Mouse (Mus musculus) megakaryocyte, embryonic 14.5 days (primary cell): Measurements from ENCODE around the gene Pcif1. TPM values are rescaled to one million over a fixed set of nuclear protein-coding genes. Genes with fewer than 3 reads are reported as not detected.

ENCODE experiments used
- H3K27me3 ChIP-seq: replicated peaks from 2 replicates; pipeline ENCODE3; 2012; ENCODE audit warnings: inconsistent platforms
- H3K36me3 ChIP-seq: replicated peaks from 2 replicates; pipeline ENCODE3; 2012; ENCODE audit warnings: low read length, inconsistent platforms, mixed read lengths
- H3K4me1 ChIP-seq: 2 replicates; pipeline ENCODE4 v1.6.1; 2012; ENCODE audit warnings: inconsistent platforms
- H3K4me3 ChIP-seq: replicated peaks from 2 replicates; pipeline ENCODE3; 2012; ENCODE audit warnings: moderate library complexity, mild to moderate bottlenecking, inconsistent platforms
- H3K9me3 ChIP-seq: 2 replicates; pipeline ENCODE4 v1.6.1; 2012; ENCODE audit warnings: inconsistent platforms
- FLI1 ChIP-seq: IDR thresholded peaks from 2 replicates; pipeline ENCODE4 v1.6.1; 2012; ENCODE audit warnings: low read length, inconsistent platforms, mixed read lengths
- GATA1 ChIP-seq: IDR thresholded peaks from 3 replicates; pipeline ENCODE4 v1.6.1; 2012; ENCODE audit warnings: mixed read lengths, low read length, inconsistent platforms, borderline replicate concordance
- polyA plus RNA-seq: library from polyadenylated mRNA; stranded (reverse); fragments of >175 nt; gene quantifications from 2 replicates; pipeline ENCODE4 v1.2.3, GENCODE M21; 2012; ENCODE audit warnings: low replicate concordance; ENCODE audit not compliant: insufficient read depth

The Pcif1 gene
- polyA plus RNA-seq, 1 experiment = 120 TPM

DNA sequence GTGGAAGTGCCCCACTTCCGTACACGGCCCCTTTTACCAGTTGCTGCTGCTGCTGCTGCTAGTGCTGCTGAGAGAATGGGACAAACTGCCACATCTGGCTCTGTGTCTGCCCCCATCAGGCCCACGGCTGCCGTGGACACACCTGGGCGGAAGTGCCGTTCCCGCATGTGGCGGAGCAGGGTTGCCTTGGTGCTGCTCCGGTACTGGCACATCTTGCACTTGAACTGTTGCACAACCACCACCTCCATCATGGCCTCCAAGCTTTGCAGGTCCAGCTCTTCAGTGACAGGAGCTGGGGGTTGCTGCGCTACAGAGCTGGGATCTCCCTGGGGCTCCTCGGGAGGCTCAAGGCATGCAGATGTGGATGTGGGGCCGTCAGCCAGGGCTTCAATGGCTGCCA, 28.4 kb downstream of the Pcif1 start:
- Histone ChIP-seq H3K9me3 (peaks cover 13% of the 10 kb centered on the region), H3K4me3 (peak overlapping the region; percentile 59), H3K4me1 (peaks cover 40% of the 10 kb centered on the region), H3K36me3 (peaks cover 72% of the 10 kb centered on the region), H3K27me3 (no peaks in the 10 kb centered on the region)
- TF ChIP-seq FLI1 (no peak), GATA1 (no peak)

DNA sequence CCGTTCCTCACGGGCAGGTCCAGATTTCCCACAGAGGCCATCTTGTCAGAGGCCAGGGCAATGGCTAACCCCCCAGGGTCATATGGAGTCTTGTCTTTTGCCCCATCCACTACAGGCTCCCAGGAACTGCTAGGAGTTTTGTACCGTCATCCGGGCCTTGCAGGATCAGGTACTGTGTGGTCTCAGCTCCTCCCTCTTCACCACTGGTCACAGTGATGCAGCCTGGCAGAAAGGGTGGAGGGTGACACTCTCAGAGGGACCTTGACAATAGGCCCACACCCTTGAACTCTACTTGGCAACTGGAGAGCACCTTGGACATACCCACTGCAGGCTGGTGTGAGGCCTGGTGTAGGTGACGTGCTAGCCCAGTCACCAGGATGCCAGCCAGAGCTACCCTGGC, 28.9 kb downstream of the Pcif1 start:
- no peak for TF ChIP-seq FLI1
- TF ChIP-seq GATA1 = no peak
- peaks cover 67% of the 10 kb centered on the region for H3K36me3 ChIP-seq

DNA sequence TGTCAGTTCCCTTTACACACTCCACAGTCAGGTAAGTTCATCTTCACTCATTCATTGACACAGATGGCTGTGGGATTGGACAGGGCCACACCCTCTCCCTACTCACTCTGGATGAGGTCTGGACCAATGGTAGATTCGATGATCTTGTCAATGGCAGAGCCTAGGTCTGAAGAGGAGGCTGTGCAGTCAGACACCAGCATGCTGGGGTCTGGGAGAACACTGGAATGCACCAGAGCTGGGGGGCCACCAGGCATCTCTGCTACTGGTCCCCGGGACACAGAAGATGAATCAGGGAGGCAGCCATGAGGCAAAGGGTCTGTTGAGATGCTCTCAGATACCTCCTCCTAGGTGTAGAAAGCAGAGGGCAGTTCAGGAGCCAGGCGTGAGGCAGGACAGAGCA, 30.0 kb downstream of the Pcif1 start:
- no peaks in the 10 kb centered on the region for H3K27me3 ChIP-seq
- peak overlapping the region; percentile 95 for H3K4me3 ChIP-seq
- H3K4me1 ChIP-seq = peaks cover 54% of the 10 kb centered on the region
- H3K36me3 ChIP-seq = peaks cover 57% of the 10 kb centered on the region
- peaks cover 13% of the 10 kb centered on the region for H3K9me3 ChIP-seq
- no peak for TF ChIP-seq GATA1
- TF ChIP-seq FLI1 = no peak

More for the DNA sequence above, 28.9 kb downstream of the Pcif1 start:
- Histone ChIP-seq H3K9me3 (peaks cover 13% of the 10 kb centered on the region), H3K27me3 (no peaks in the 10 kb centered on the region), H3K4me1 (peaks cover 43% of the 10 kb centered on the region), H3K4me3 (peak overlapping the region; percentile 0)

DNA sequence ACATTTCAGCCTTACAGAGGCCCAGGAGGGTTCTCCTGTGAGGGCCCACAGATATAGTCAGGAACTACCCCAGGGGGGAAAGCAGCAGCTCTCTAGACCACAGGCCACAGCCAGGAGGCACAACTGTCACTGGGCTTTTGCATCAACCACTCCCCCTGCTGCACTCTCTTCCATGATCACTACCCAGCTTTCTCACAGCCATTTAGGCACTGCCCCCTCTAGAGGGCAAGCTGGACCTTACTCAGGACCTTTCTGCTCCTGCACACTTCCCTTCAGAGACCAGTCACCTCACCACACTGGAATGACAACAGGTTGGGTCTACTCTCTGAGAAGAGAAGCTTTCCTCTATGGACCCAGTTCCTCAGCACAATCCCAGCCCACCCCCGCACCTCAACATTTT, 30.4 kb downstream of the Pcif1 start:
- H3K9me3 ChIP-seq = peaks cover 13% of the 10 kb centered on the region
- H3K4me3 ChIP-seq = peak overlapping the region; percentile 95
- H3K4me1 ChIP-seq = peaks cover 59% of the 10 kb centered on the region
- no peaks in the 10 kb centered on the region for H3K27me3 ChIP-seq
- TF ChIP-seq GATA1 (no peak), FLI1 (no peak)
- H3K36me3 ChIP-seq = peaks cover 56% of the 10 kb centered on the region

DNA sequence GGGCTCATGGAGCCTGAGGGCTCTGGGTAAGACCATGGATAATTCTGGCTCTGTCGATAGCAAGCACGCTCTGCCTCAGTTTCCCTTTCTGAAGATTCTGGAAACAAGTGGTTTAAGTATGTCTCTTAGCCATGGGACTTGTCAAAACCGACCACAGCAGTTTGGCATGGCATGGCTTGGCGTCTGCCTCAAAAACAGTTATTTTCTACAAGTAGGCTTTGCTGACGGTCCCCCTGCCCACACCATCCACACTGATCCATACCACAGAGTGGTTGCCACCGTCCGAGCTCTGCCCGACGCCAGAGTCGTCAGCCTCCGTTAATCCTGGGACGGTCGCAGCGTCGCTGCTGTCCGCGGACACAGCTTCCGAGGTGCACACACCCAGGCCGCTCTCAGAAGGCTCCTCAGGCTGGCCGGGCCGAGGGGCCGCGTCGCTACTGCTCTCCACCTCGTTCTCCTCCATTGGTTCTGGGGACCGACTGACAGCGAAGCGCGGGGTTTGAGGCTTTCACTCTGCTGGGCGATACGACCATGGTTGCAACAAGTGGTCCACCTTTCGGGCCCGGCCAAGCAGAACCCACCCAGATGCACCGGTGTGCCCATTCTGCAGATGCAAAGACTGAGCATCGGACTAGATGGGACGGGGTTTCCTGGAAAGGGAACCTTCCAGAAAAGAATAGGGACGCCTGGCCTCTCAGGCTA, 31.4 kb downstream of the Pcif1 start:
- TF ChIP-seq FLI1 (no peak), GATA1 (no peak)
- Histone ChIP-seq H3K27me3 (no peaks in the 10 kb centered on the region), H3K9me3 (peaks cover 13% of the 10 kb centered on the region), H3K4me3 (peak overlapping the region; percentile 95), H3K36me3 (peaks cover 47% of the 10 kb centered on the region), H3K4me1 (peaks cover 61% of the 10 kb centered on the region)

DNA sequence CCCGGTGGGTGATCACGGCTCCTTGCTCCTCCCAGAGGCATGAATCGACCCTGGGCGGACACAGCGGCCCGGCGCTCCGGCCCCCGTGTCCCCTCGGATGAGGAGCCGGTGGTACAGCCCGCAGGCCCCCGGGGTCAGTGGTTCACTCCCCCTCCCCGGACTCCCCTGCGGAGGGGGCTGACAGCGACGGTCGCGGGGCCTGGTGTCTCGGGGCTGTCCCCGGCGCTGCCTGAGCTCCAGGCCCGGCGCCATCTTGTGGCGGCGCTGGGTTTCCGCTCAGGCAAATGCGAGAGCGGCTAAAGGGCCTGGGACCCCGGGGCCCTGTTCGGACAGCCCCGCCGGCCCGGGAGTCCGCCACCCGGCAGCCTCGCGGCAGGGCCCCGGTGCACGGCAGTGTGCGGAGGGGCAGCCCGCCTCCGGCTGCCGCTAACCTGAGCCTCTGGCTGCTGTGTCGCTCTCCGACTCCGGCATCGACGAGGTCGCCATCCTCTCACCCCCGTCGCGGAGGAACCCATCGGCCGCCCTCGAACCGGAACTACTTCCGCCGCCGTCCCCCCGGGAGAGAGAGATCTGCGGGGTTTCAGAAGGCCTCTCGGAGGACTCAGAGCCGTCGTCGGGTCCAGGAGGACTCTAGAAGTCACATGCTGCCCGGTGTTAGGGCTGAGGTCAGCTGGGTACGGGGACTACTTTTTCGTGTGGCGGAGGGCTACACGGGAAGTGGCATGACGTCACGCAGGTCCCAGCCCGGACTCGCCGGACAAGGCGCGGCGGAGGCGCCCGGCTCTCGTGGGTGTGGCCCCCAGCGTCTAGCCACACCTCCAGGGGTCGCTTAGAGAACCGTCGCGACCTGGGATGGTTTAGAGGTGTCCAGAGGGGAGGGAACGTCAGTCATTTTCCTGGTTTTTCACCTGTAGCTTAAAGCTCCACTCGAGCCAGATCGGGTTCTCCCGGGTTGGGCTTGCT, 32.3 kb downstream of the Pcif1 start, which contains the start of gene Zfp335:
Gene Zfp335 (minus strand): TSS at position 672 of the 963 bp plus-strand sequence.
- H3K9me3 ChIP-seq = peaks cover 9% of the 10 kb centered on the region
- peaks cover 62% of the 10 kb centered on the region for H3K4me1 ChIP-seq
- H3K27me3 ChIP-seq = no peaks in the 10 kb centered on the region
- TF ChIP-seq GATA1 (no peak), FLI1 (peak; percentile 77)
- H3K36me3 ChIP-seq = peaks cover 42% of the 10 kb centered on the region
- peak within 1 kb of the TSS; percentile 95 for H3K4me3 ChIP-seq

DNA sequence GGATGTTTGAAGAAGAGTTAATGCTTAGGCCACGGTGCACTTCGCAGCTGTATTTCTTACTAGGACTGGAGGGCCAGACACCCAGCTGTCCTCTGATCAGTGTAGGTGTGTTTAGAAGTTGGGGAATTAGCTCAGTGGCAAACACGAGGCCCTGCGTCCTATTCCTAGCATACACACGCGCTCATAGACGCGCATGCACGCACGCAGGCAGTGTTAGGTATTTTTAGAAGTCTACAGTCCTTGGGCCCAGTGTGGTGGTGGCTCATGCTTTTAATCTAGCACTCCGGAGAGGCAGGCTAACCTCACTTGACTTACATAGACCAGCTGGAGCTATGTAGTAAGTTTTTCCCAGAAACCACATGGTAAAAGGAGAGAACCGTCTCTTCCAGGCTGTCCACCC, 33.0 kb downstream of the Pcif1 start:
- Histone ChIP-seq H3K4me1 (peaks cover 68% of the 10 kb centered on the region), H3K9me3 (peaks cover 4% of the 10 kb centered on the region; the same call in 1 of the 2 replicates), H3K4me3 (peak overlapping the region; percentile 95), H3K36me3 (peaks cover 34% of the 10 kb centered on the region), H3K27me3 (no peaks in the 10 kb centered on the region)
- TF ChIP-seq GATA1 (no peak), FLI1 (no peak)

DNA sequence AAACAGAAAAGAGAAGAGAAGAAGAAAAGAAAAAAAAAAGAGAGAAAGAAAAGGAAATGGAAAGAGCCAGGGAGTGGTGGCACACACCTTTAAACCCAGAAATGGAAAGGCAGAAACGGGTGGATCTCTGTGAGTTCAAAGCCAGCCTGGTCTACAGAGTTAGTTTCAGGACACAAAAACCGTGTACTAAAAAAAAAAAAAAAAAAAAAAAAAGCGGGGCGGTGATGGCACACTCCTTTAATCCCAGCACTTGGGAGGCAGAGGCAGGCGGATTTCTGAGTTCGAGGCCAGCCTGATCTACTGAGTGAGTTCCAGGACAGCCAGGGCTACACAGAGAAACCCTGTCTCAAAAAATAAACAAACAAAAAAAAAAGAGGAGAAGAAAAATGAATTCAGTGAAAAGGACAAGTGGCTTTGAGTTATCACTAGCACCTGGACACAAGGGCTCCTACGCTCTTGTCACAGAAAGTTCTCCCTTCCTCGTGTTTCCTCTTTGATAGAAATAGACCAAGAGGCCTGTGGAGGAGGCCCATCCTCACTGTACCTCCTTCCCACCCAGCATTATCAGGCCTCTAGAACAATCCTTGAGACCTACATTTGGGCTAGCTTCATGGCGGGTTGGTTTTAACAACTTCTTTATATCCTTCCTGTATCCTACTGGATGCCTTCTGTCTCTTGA, 33.8 kb downstream of the Pcif1 start:
- peak overlapping the region; percentile 95 for H3K4me3 ChIP-seq
- no peak for TF ChIP-seq FLI1
- no peak for TF ChIP-seq GATA1
- no peaks in the 10 kb centered on the region for H3K27me3 ChIP-seq
- peaks cover 70% of the 10 kb centered on the region for H3K4me1 ChIP-seq
- H3K9me3 ChIP-seq = no peaks in the 10 kb centered on the region
- H3K36me3 ChIP-seq = peaks cover 27% of the 10 kb centered on the region

DNA sequence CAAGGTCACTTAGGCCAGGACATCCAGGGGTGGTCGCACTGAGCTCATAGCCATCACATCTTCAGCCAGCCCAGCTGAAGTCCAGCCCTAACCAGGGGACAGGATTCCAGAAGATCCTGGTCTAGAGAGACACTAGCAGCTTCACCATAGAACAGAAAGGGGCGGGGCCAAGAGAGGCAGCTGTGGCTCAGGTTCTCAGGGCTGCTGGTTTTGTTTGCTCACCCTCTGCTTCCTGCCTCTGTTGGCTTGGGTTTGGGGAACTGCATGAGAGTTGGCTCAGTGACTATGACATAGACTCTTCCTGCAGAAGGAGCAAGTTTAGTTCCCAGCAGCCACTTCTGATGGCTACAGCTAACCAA, 34.3 kb downstream of the Pcif1 start:
- H3K9me3 ChIP-seq = no peaks in the 10 kb centered on the region
- TF ChIP-seq GATA1 = no peak
- no peak for TF ChIP-seq FLI1
- H3K4me3 ChIP-seq = peak overlapping the region; percentile 77
- no peaks in the 10 kb centered on the region for H3K27me3 ChIP-seq
- peaks cover 71% of the 10 kb centered on the region for H3K4me1 ChIP-seq
- H3K36me3 ChIP-seq = peaks cover 25% of the 10 kb centered on the region

DNA sequence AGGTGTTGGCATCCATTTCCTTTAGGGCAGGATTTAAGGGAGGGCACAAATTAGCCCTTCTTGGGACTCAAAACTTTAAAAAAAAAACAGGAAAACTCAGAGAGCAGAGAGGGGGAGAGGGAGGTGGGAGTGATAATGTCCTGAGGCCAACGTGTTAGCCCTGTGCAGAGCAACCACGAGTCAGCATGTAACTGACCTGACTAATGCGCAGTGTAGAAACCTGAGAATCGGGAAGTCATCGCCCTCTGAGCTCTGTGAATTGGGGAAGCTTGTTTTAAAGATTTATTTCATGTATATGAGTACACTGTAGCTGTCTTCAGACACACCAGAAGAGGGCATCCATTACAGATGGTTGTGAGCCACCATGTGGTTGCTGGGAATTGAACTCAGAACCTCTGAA, 37.7 kb downstream of the Pcif1 start:
- no peak for TF ChIP-seq FLI1
- Histone ChIP-seq H3K9me3 (no peaks in the 10 kb centered on the region), H3K36me3 (peaks cover 30% of the 10 kb centered on the region), H3K27me3 (no peaks in the 10 kb centered on the region), H3K4me1 (peaks cover 49% of the 10 kb centered on the region), H3K4me3 (no peak overlapping the region)
